Mouse (Mus musculus): ENCODE measurements around the gene Maz. TPM values are rescaled to one million over a fixed set of nuclear protein-coding genes. Genes with fewer than 3 reads are reported as not detected.

Maz gene
- polyA plus RNA-seq, 1 experiment from 2014 or later = 73.1 TPM

DNA sequence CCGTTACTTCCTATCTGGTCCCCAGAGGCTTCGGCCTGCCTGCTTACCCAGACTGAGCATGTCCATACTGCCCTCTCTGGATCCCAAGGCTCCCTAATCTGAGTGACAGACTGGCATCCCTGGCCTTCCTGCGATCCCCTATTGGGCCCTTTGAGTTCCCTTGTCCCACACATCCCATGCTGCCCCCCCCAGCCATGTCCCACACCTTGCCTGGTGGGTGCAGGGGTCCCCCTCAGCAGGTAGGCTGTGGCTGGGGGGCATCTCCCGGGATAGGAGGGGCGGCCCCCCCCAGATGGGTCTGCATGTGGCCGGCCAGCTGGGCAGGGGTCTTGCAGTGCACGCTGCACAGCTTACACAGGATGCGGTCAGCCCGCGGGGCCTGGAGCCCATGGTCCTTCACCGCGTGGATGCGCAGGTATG, 3.6 kb downstream of the Maz start:
- no peak for ATAC-seq (ENCODE audit: low FRiP score, low TSS enrichment)

DNA sequence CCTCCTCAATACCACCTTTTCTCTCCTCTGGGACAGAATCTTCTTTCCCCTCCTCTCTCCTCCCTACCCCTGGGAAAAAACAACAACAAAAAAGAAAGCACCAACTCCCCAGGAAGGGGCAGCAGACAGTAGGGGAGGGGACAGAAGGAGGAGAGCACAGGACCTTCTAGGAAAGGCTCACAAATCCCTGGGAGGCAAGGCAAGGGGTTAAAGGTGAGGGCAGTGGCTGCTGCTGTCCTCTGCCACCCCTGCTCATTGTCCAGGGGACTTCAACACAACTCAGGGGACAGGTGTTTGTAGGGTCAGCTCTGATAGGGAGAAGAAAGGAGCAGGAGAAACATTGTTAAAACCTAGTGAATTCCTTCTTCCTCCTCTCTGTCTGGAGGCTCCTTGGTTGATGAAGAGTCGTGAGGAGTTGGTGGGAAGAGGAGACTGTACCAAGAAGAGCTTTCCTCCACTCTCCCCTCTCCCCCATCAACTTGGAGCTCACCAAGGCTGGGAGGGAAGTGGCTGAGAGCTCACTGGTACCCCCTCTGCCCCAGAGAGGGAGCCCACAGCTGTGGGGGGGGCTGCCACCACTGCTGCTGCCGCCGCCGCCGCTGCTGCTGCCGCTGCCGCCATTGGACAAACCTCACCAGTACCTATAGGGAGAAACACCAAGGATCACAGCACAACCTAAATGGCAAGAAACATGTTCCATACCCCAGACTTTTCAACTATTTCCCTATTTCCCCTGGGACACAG, 4.1 kb downstream of the Maz start:
- no peak overlapping the region for H3K4me3 ChIP-seq (ENCODE audit: low read length)
- peak overlapping the region; percentile 96; the same call in 1 of the 2 replicates for H3K9ac ChIP-seq (ENCODE audit: low read depth, low read length)
- WGBS = 88% methylated on average over 7 of the region's 7 CpGs
- peaks cover 32% of the 10 kb centered on the region for H3K36me3 ChIP-seq (ENCODE audit: control insufficient read depth, insufficient read depth, low read length)
- ATAC-seq (ENCODE audit: low FRiP score, low TSS enrichment) = no peak
- H3K27me3 ChIP-seq (ENCODE audit: control insufficient read depth, insufficient read depth, low read length) = no peaks in the 10 kb centered on the region
- H3K27ac ChIP-seq (ENCODE audit: low read depth, low read length) = no peak overlapping the region
- peaks cover 60% of the 10 kb centered on the region for H3K4me1 ChIP-seq (ENCODE audit: control insufficient read depth, insufficient read depth, low read length)
- peak overlapping the region; percentile 11; the same call in 1 of the 2 replicates for H3K4me2 ChIP-seq (replicated peaks; ENCODE audit: low read depth, low read length)
- no peaks in the 10 kb centered on the region for H3K9me3 ChIP-seq (ENCODE audit: control insufficient read depth, low read length)

More for the DNA sequence above, 3.6 kb downstream of the Maz start:
- H3K9me3 ChIP-seq (ENCODE audit: control insufficient read depth, low read length) = no peaks in the 10 kb centered on the region
- peak overlapping the region; percentile 96; the same call in 1 of the 2 replicates for H3K9ac ChIP-seq (ENCODE audit: low read depth, low read length)
- H3K4me3 ChIP-seq (ENCODE audit: low read length) = peak overlapping the region; percentile 94
- peaks cover 37% of the 10 kb centered on the region for H3K36me3 ChIP-seq (ENCODE audit: control insufficient read depth, insufficient read depth, low read length)
- H3K27ac ChIP-seq (ENCODE audit: low read depth, low read length) = no peak overlapping the region
- WGBS = 83% methylated on average over 13 of the region's 13 CpGs
- peak overlapping the region; percentile 87 for H3K4me2 ChIP-seq (replicated peaks; ENCODE audit: low read depth, low read length)
- no peaks in the 10 kb centered on the region for H3K27me3 ChIP-seq (ENCODE audit: control insufficient read depth, insufficient read depth, low read length)
- peaks cover 60% of the 10 kb centered on the region for H3K4me1 ChIP-seq (ENCODE audit: control insufficient read depth, insufficient read depth, low read length)

DNA sequence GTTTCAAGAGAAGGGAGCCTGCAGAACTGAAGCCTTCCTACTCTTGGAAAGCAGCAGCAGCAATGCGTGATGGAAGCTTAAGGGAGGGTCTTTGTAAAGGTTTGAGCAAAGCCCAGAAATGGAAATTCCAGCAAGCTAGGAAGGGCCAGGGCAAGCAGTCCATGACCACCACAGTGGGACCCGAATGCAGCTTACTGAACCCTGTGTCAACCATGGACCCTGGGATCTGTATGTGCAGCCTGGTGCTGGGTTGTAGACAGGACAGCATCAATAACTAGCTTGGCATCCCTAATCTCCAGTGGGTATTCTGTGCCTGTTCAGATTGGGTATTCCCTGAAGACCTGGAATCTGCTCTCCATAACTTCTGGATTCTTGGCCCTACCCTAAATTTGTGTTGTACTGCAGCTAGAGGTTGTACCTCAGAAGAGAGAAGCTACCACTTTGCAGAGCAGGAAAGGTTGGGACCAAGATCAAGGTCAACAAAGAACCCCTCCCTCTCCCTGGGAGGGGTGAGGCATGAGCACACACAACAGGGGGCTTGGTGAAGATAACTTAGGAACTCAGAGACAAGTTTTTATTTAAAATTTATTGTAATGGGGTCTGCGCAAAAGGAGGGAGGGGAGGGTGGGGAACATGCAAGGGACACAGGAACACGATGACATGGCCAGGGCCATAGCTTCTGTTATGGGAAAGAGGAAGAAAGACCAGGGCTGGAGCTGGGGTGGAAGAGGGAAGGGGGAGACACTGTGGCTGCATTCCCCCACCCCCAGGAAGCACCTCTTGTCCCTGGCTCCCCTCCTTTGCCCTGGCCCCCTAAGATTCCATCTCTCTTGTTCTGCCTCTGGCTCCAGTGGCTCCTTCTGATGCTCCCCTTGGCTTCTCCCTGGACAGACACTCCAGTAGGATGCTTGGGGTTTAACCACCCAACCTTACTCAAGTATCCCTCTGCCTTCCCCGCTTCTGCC, 5.0 kb downstream of the Maz start:
- Histone ChIP-seq H3K4me2 (replicated peaks; ENCODE audit: low read depth, low read length) (peak overlapping the region; percentile 86), H3K9me3 (ENCODE audit: control insufficient read depth, low read length) (no peaks in the 10 kb centered on the region), H3K4me1 (ENCODE audit: control insufficient read depth, insufficient read depth, low read length) (peaks cover 63% of the 10 kb centered on the region), H3K4me3 (ENCODE audit: low read length) (peak overlapping the region; percentile 53), H3K36me3 (ENCODE audit: control insufficient read depth, insufficient read depth, low read length) (peaks cover 32% of the 10 kb centered on the region), H3K27me3 (ENCODE audit: control insufficient read depth, insufficient read depth, low read length) (no peaks in the 10 kb centered on the region), H3K27ac (ENCODE audit: low read depth, low read length) (peak overlapping the region; percentile 77; the same call in 1 of the 2 replicates), H3K9ac (ENCODE audit: low read depth, low read length) (peak overlapping the region; percentile 61; the same call in 1 of the 2 replicates)
- WGBS = 40% methylated on average over 5 of the region's 5 CpGs
- no peak for ATAC-seq (ENCODE audit: low FRiP score, low TSS enrichment)

DNA sequence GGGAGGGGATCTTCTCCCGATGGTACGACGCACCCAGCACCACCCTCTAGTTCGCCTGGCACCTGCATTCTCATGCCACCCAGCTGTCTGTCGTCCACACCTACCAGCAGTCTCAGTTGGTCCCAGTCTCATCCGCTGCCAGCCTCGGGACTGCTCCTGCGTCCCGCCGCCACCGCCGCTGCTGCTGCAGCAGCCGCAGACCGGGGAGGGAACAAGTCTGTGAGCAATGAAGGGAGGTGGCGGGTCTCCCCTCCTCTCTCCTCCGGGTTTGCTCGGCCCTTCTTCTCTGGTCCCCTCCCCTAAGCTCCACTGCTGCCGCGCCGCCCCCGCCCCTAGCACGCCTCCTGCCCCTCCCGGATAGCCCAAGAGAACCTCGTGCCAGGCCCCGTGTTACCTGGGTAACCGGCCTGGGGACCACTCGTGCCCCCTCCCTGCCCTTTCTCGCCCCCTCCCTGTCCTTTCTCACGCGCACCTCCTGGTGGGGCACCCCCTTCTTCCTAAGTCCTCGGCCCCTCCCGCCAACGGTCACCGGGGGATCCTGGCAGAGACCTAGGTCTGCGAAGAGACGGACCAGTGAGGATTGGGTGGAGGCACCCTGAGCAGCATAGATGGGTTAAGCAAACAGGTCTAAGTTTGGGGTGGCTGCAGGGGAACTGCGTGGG, 5.8 kb downstream of the Maz start, which contains the start of the genes Gm42742 and Prrt2:
Gm42742 (minus strand) TSS at position 197 of the 662 bp plus-strand sequence.
Prrt2 (minus strand) TSS at position 311 of the 662 bp plus-strand sequence.
- peaks cover 63% of the 10 kb centered on the region for H3K4me1 ChIP-seq (ENCODE audit: control insufficient read depth, insufficient read depth, low read length)
- H3K9ac ChIP-seq (ENCODE audit: low read depth, low read length) = peak within 1 kb of the TSS; percentile 61
- peaks cover 32% of the 10 kb centered on the region for H3K36me3 ChIP-seq (ENCODE audit: control insufficient read depth, insufficient read depth, low read length)

DNA sequence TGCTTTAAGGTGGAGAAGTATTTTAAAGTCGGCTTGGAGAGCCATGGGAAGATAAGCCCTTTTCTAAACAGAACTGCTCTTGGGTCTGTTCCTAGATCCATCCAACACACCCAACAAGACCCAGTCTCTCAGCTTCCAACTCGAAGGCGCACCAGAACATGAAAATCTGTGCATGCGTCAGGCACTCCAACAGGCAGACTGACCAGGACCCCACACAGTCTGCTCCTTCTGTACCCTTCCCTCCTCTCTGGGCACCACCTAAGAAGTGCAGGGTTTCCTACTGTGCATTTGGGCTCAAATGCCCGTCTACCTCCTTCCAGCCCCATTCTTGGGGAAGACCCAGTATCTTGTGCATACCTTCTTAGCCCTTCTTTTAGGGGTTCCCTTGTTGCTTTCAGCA, 6.3 kb downstream of the Maz start:
- ATAC-seq (ENCODE audit: low FRiP score, low TSS enrichment) = no peak
- H3K4me2 ChIP-seq (replicated peaks; ENCODE audit: low read depth, low read length) = peak overlapping the region; percentile 86
- H3K36me3 ChIP-seq (ENCODE audit: control insufficient read depth, insufficient read depth, low read length) = peaks cover 33% of the 10 kb centered on the region
- no peaks in the 10 kb centered on the region for H3K27me3 ChIP-seq (ENCODE audit: control insufficient read depth, insufficient read depth, low read length)
- WGBS = 39% methylated on average over 5 of the region's 5 CpGs
- peak overlapping the region; percentile 53 for H3K4me3 ChIP-seq (ENCODE audit: low read length)
- H3K9ac ChIP-seq (ENCODE audit: low read depth, low read length) = peak overlapping the region; percentile 61
- peaks cover 68% of the 10 kb centered on the region for H3K4me1 ChIP-seq (ENCODE audit: control insufficient read depth, insufficient read depth, low read length)
- peak overlapping the region; percentile 77; the same call in 1 of the 2 replicates for H3K27ac ChIP-seq (ENCODE audit: low read depth, low read length)
- H3K9me3 ChIP-seq (ENCODE audit: control insufficient read depth, low read length) = no peaks in the 10 kb centered on the region

More for the DNA sequence above, 5.8 kb downstream of the Maz start, which contains the start of the genes Gm42742 and Prrt2:
- peak within 1 kb of the TSS; percentile 53 for H3K4me3 ChIP-seq (ENCODE audit: low read length)
- WGBS = under 1% methylated on average over 37 of the region's 37 CpGs
- no peaks in the 10 kb centered on the region for H3K9me3 ChIP-seq (ENCODE audit: control insufficient read depth, low read length)
- H3K27ac ChIP-seq (ENCODE audit: low read depth, low read length) = peak within 1 kb of the TSS; percentile 77; the same call in 1 of the 2 replicates
- peak; percentile 8; the same call in 1 of the 2 replicates for ATAC-seq (ENCODE audit: low FRiP score, low TSS enrichment)
- peak within 1 kb of the TSS; percentile 86 for H3K4me2 ChIP-seq (replicated peaks; ENCODE audit: low read depth, low read length)
- H3K27me3 ChIP-seq (ENCODE audit: control insufficient read depth, insufficient read depth, low read length) = no peaks in the 10 kb centered on the region

- ATAC-seq (ENCODE audit: low FRiP score, low TSS enrichment) = no peak
- H3K9me3 ChIP-seq (ENCODE audit: control insufficient read depth, low read length) = no peaks in the 10 kb centered on the region
- 61% methylated on average over 3 of the region's 3 CpGs for WGBS
- peaks cover 72% of the 10 kb centered on the region for H3K4me1 ChIP-seq (ENCODE audit: control insufficient read depth, insufficient read depth, low read length)
- peak overlapping the region; percentile 61 for H3K9ac ChIP-seq (ENCODE audit: low read depth, low read length)
- peak overlapping the region; percentile 86 for H3K4me2 ChIP-seq (replicated peaks; ENCODE audit: low read depth, low read length)
- peak overlapping the region; percentile 53 for H3K4me3 ChIP-seq (ENCODE audit: low read length)
- H3K27me3 ChIP-seq (ENCODE audit: control insufficient read depth, insufficient read depth, low read length) = no peaks in the 10 kb centered on the region
- peaks cover 38% of the 10 kb centered on the region for H3K36me3 ChIP-seq (ENCODE audit: control insufficient read depth, insufficient read depth, low read length)
- H3K27ac ChIP-seq (ENCODE audit: low read depth, low read length) = peak overlapping the region; percentile 77; the same call in 1 of the 2 replicates
Observed at GRCm38 (mm10) chr7:127020031-127020430, 6.8 kb downstream of the Maz start.

- peak overlapping the region; percentile 53; the same call in 1 of the 2 replicates for H3K4me3 ChIP-seq (ENCODE audit: low read length)
- no peak overlapping the region for H3K27ac ChIP-seq (ENCODE audit: low read depth, low read length)
- WGBS = 80% methylated on average over 14 of the region's 14 CpGs
Observed at GRCm38 (mm10) chr7:127019306-127019960, 7.4 kb downstream of the Maz start.

More at GRCm38 (mm10) chr7:127019306-127019960, 7.4 kb downstream of the Maz start:
- Histone ChIP-seq H3K4me1 (ENCODE audit: control insufficient read depth, insufficient read depth, low read length) (peaks cover 74% of the 10 kb centered on the region), H3K4me2 (replicated peaks; ENCODE audit: low read depth, low read length) (peak overlapping the region; percentile 86), H3K36me3 (ENCODE audit: control insufficient read depth, insufficient read depth, low read length) (peaks cover 35% of the 10 kb centered on the region), H3K27me3 (ENCODE audit: control insufficient read depth, insufficient read depth, low read length) (no peaks in the 10 kb centered on the region), H3K9ac (ENCODE audit: low read depth, low read length) (peak overlapping the region; percentile 61), H3K9me3 (ENCODE audit: control insufficient read depth, low read length) (no peaks in the 10 kb centered on the region)
- no peak for ATAC-seq (ENCODE audit: low FRiP score, low TSS enrichment)
